ENCODE assay signal across 8 mouse cellular contexts in the genomic region with DNA sequence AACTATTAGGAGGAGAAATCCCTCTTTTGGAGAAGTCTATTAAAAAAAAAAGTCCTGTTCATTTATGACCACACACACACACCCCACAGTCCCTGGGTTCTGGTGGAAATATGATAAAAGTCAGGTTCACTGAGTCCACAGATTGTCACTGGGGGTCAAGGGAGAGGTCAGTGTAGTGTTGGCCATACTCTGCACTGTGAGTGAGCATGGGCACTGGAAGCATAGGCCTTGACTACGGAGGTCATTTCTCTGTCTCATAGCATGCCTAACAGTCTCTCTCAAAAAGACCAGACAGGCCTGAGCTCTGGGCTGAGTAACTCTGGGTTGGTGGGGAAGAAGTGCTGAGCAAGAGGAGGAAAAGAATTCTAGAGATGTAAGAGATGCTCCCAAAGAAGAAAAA. TPM values are rescaled to one million over a fixed set of nuclear protein-coding genes. Genes with fewer than 3 reads are reported as not detected.
DNase-seq lines count a peak whose midpoint lies in the region; ATAC-seq and TF ChIP-seq lines count a peak whose summit lies in the region.

No protein-coding gene starts in this region.

- H3K27me3 ChIP-seq in kidney, embryonic 15.5 days = peaks cover 3% of the 10 kb centered on the region; the same call in 1 of the 2 replicates
- no peaks in the 10 kb centered on the region for H3K27me3 ChIP-seq in embryonic facial prominence, embryonic 14.5 days (replicated peaks; ENCODE audit: control insufficient read depth, insufficient read depth, low read length)
- no peaks in the 10 kb centered on the region for H3K27me3 ChIP-seq in intestine, postnatal 0 days (replicated peaks; ENCODE audit: control insufficient read depth, insufficient read depth, low read length)
- 0 out of 2 replicates have a peak, but pooled peaks cover 8% of the 10 kb centered on the region for H3K27me3 ChIP-seq in neural tube, embryonic 13.5 days

- peak overlapping the region; percentile 92 for H3K4me3 ChIP-seq in kidney, embryonic 15.5 days (replicated peaks)
- H3K4me3 ChIP-seq in embryonic facial prominence, embryonic 14.5 days (ENCODE audit: low read depth, low read length) = no peak overlapping the region
- 0 out of 2 replicates have a peak overlapping the region, but pooled peaks have one; percentile 98 for H3K4me3 ChIP-seq in intestine, postnatal 0 days (ENCODE audit: low read depth, low read length)
- peak overlapping the region; percentile 100 for H3K4me3 ChIP-seq in neural tube, embryonic 13.5 days

- 83% methylated on average over 1 of the region's 1 CpGs for WGBS in kidney, embryonic 15.5 days
- WGBS in embryonic facial prominence, embryonic 14.5 days = 72% methylated on average over 1 of the region's 1 CpGs
- 30% methylated on average over 1 of the region's 1 CpGs for WGBS in intestine, postnatal 0 days
- WGBS in neural tube, embryonic 13.5 days = 52% methylated on average over 1 of the region's 1 CpGs

- peaks cover 5% of the 10 kb centered on the region; the same call in 1 of the 2 replicates for H3K36me3 ChIP-seq in kidney, embryonic 15.5 days
- H3K36me3 ChIP-seq in embryonic facial prominence, embryonic 14.5 days (ENCODE audit: control insufficient read depth, insufficient read depth, low read length) = no peaks in the 10 kb centered on the region
- no peaks in the 10 kb centered on the region; the same call in 1 of the 2 replicates for H3K36me3 ChIP-seq in intestine, postnatal 0 days (ENCODE audit: control insufficient read depth, insufficient read depth)
- 0 out of 2 replicates have a peak, but pooled peaks cover 9% of the 10 kb centered on the region for H3K36me3 ChIP-seq in neural tube, embryonic 13.5 days

- peak overlapping the region; percentile 68; the same call in 1 of the 2 replicates for H3K27ac ChIP-seq in kidney, embryonic 15.5 days
- no peak overlapping the region for H3K27ac ChIP-seq in embryonic facial prominence, embryonic 14.5 days (replicated peaks; ENCODE audit: low read depth, low read length)
- peak overlapping the region; percentile 10; the same call in 1 of the 2 replicates for H3K27ac ChIP-seq in intestine, postnatal 0 days (ENCODE audit: low read depth, low read length)
- peak overlapping the region; percentile 99 for H3K27ac ChIP-seq in neural tube, embryonic 13.5 days (replicated peaks)

- no peak for TF ChIP-seq CTCF in intestine, postnatal 0 days (IDR thresholded peaks at IDR 0.05; ENCODE audit: low read depth)

- ATAC-seq in kidney, embryonic 15.5 days (replicated peaks; ENCODE audit: low FRiP score) = no peak
- no peak for ATAC-seq in embryonic facial prominence, embryonic 14.5 days (ENCODE audit: low read depth)
- ATAC-seq in intestine, postnatal 0 days = no peak
- no peak for ATAC-seq in neural tube, embryonic 13.5 days (ENCODE audit: low read depth)

- peaks cover 42% of the 10 kb centered on the region for H3K4me1 ChIP-seq in kidney, embryonic 15.5 days
- H3K4me1 ChIP-seq in embryonic facial prominence, embryonic 14.5 days (ENCODE audit: control insufficient read depth, insufficient read depth, low read length) = no peaks in the 10 kb centered on the region; the same call in 1 of the 2 replicates
- peaks cover 6% of the 10 kb centered on the region; the same call in 1 of the 2 replicates for H3K4me1 ChIP-seq in intestine, postnatal 0 days (replicated peaks; ENCODE audit: control insufficient read depth, insufficient read depth, low read length)
- H3K4me1 ChIP-seq in neural tube, embryonic 13.5 days (replicated peaks) = peaks cover 56% of the 10 kb centered on the region

- H3K4me2 ChIP-seq in kidney, embryonic 15.5 days = peak overlapping the region; percentile 70
- H3K4me2 ChIP-seq in embryonic facial prominence, embryonic 14.5 days (ENCODE audit: low read depth, low read length) = peak overlapping the region; percentile 63
- H3K4me2 ChIP-seq in intestine, postnatal 0 days (replicated peaks; ENCODE audit: low read depth) = peak overlapping the region; percentile 77
- H3K4me2 ChIP-seq in neural tube, embryonic 13.5 days = peak overlapping the region; percentile 72

- H3K9ac ChIP-seq in kidney, embryonic 15.5 days = peak overlapping the region; percentile 98; the same call in 1 of the 2 replicates
- no peak overlapping the region for H3K9ac ChIP-seq in embryonic facial prominence, embryonic 14.5 days (ENCODE audit: low read depth, low read length)
- no peak overlapping the region for H3K9ac ChIP-seq in intestine, postnatal 0 days (ENCODE audit: low read depth, low read length)
- H3K9ac ChIP-seq in neural tube, embryonic 13.5 days = peak overlapping the region; percentile 100

- DNase-seq in kidney, postnatal 4 days = no peak
- no peak for DNase-seq in embryonic facial prominence, embryonic 14.5 days (ENCODE audit: low spot score)
- no peak for DNase-seq in embryo, embryonic 9.5 days (ENCODE audit: extremely low spot score)
- no peak for DNase-seq in kidney, adult 8-10 months
- DNase-seq in cerebellum, postnatal 36 days = no peak

- H3K9me3 ChIP-seq in kidney, embryonic 15.5 days (replicated peaks) = no peaks in the 10 kb centered on the region
- no peaks in the 10 kb centered on the region for H3K9me3 ChIP-seq in embryonic facial prominence, embryonic 14.5 days (ENCODE audit: control insufficient read depth, low read length)
- no peaks in the 10 kb centered on the region for H3K9me3 ChIP-seq in intestine, postnatal 0 days (ENCODE audit: control insufficient read depth)
- H3K9me3 ChIP-seq in neural tube, embryonic 13.5 days = no peaks in the 10 kb centered on the region

RNA-seq across cellular contexts. Expression of a gene that starts 1.9 kb away (rescaled TPM):
- 5.3 and 6.4 TPM in 2 replicates for polyA plus RNA-seq in kidney, embryonic 15.5 days (2015; fragmentation: Nextera tagmentation; extraction: Ambion mirVana)
- 2.4 and 4.2 TPM in 2 replicates for polyA plus RNA-seq in embryonic facial prominence, embryonic 14.5 days (2014; fragmentation: Nextera tagmentation; extraction: Ambion mirVana)
- 2.1 and 2.9 TPM in 2 replicates for polyA plus RNA-seq in intestine, postnatal 0 days (2015; fragmentation: Nextera tagmentation; extraction: Ambion mirVana)
- 2.5 and 4.1 TPM in 2 replicates for polyA plus RNA-seq in neural tube, embryonic 13.5 days (2015; fragmentation: Nextera tagmentation; extraction: Ambion mirVana)

RNA-seq across cellular contexts. Expression of a gene that starts 2.6 kb away (rescaled TPM):
- polyA plus RNA-seq in kidney, embryonic 15.5 days (2015; fragmentation: Nextera tagmentation; extraction: Ambion mirVana) = 28.6 and 30.8 TPM in 2 replicates
- polyA plus RNA-seq in embryonic facial prominence, embryonic 14.5 days (2014; fragmentation: Nextera tagmentation; extraction: Ambion mirVana) = 9.3 and 10.7 TPM in 2 replicates
- polyA plus RNA-seq in intestine, postnatal 0 days (2015; fragmentation: Nextera tagmentation; extraction: Ambion mirVana) = 12.0 and 15.4 TPM in 2 replicates
- polyA plus RNA-seq in neural tube, embryonic 13.5 days (2015; fragmentation: Nextera tagmentation; extraction: Ambion mirVana) = 32.8 and 37.9 TPM in 2 replicates

Comparison
In these comparisons a context has a peak if more than half of its experiments do, and no peak if none do; other contexts are left out.
1. H3K9ac ChIP-seq: peak in kidney, embryonic 15.5 days (single experiment) and neural tube, embryonic 13.5 days (single experiment); none in embryonic facial prominence, embryonic 14.5 days (single experiment) and intestine, postnatal 0 days (single experiment).
2. Peak in every context shown above with its lines, with median percentiles within 50 percentile points of each other: H3K4me2 ChIP-seq.